Mouse (Mus musculus): Measurements from ENCODE around the gene Gm13199. TPM values are rescaled to one million over a fixed set of nuclear protein-coding genes. Genes with fewer than 3 reads are reported as not detected.

Gene Gm13199
- not detected for total RNA-seq (2021)
- long read RNA-seq, experiment 1: 0 reads
- long read RNA-seq, experiment 2: 0 reads

- DNase-seq: no peak
Observed at GRCm38 (mm10) chr2:5862834-5863233, at the start of gene Gm13199. Gm13199 (minus strand) TSS chr2:5862934.

GRCm38 (mm10) chr2:5911282-5911965 lies 48.7 kb upstream of the Gm13199 start:
- no peak for DNase-seq

- DNase-seq: peak; percentile 7 to 57
Observed at GRCm38 (mm10) chr2:5906625-5907024, 43.9 kb upstream of the Gm13199 start.

- DNase-seq: peak; percentile 14 to 36
Observed at GRCm38 (mm10) chr2:5906092-5906491, 43.4 kb upstream of the Gm13199 start.

GRCm38 (mm10) chr2:5900145-5900544 lies 37.4 kb upstream of the Gm13199 start:
- DNase-seq: no peak

- DNase-seq: peak; percentile 98 to 100
Observed at GRCm38 (mm10) chr2:5894843-5895570, 32.3 kb upstream of the Gm13199 start, which contains the start of gene Sec61a2. Sec61a2 (minus strand) TSS chr2:5895432.

GRCm38 (mm10) chr2:5894296-5894695 lies 31.6 kb upstream of the Gm13199 start:
- peak in 1 of 2 experiments; percentile 12 for DNase-seq

- no peak for DNase-seq
Observed at GRCm38 (mm10) chr2:5889412-5889811, 26.7 kb upstream of the Gm13199 start.

- no peak for DNase-seq
Observed at GRCm38 (mm10) chr2:5888865-5889264, 26.1 kb upstream of the Gm13199 start.

- no peak for DNase-seq
Observed at GRCm38 (mm10) chr2:5877446-5877845, 14.7 kb upstream of the Gm13199 start.

- DNase-seq: no peak
Observed at GRCm38 (mm10) chr2:5869746-5870145, 7.0 kb upstream of the Gm13199 start.

- DNase-seq: no peak
Observed at GRCm38 (mm10) chr2:5867681-5868080, 4.9 kb upstream of the Gm13199 start.

GRCm38 (mm10) chr2:5851866-5852265 lies 10.9 kb downstream of the Gm13199 start:
- DNase-seq: no peak

- peak in 1 of 2 experiments; percentile 6 for DNase-seq
Observed at GRCm38 (mm10) chr2:5851116-5851515, 11.6 kb downstream of the Gm13199 start.

GRCm38 (mm10) chr2:5845826-5846225 lies 16.9 kb downstream of the Gm13199 start:
- DNase-seq: no peak

- peak; percentile 92 to 94 for DNase-seq
Observed at GRCm38 (mm10) chr2:5844873-5845631, 17.7 kb downstream of the Gm13199 start, which contains the start of the genes Nudt5 and Cdc123. Nudt5 (plus strand) TSS chr2:5845019. Cdc123 (minus strand) TSS chr2:5845164.

GRCm38 (mm10) chr2:5844181-5844872 lies 18.4 kb downstream of the Gm13199 start:
- DNase-seq: no peak

- DNase-seq: no peak
Observed at GRCm38 (mm10) chr2:5840815-5841214, 21.9 kb downstream of the Gm13199 start.

GRCm38 (mm10) chr2:5825265-5825913 lies 37.3 kb downstream of the Gm13199 start:
- no peak for DNase-seq

GRCm38 (mm10) chr2:5824685-5825084 lies 38.0 kb downstream of the Gm13199 start:
- peak in 1 of 2 experiments; percentile 17 for DNase-seq

GRCm38 (mm10) chr2:5824213-5824612 lies 38.5 kb downstream of the Gm13199 start:
- DNase-seq: no peak
